8 mouse cellular contexts compared by ENCODE assay signal in the genomic region with DNA sequence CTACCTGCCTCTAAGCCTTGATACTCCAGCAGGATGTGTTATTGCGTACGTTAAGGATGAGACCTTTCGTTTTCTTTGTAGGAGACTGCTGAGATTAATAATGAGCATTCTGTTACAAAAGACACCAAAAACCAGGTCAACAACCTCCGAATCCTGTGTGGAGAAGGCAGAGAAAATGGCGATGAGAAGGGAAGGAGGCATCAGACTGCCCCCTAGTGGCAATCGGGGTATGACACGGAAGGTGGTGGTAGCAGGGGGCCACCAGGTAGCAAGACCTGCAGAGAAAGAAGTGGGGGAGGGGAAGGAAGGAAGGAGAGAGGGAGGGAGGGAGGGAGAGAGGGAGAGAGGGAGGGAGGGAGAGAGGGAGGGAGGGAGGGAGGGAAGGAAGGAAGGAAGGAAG. TPM values are rescaled to one million over a fixed set of nuclear protein-coding genes. Genes with fewer than 3 reads are reported as not detected.
DNase-seq lines count a peak whose midpoint lies in the region; ATAC-seq lines count a peak whose summit lies in the region.

No protein-coding gene starts in this region.

- DNase-seq in liver (peak; percentile 56), MN1 (ENCODE audit: low spot score) (peak; percentile 34)
- DNase-seq in cerebellum, adult 9-11 months, result peak; percentile 70
- peak; percentile 35 to 49 for DNase-seq in gastrocnemius, adult 8-10 months (ENCODE audit: low spot score in 2 of 2)
- peak; percentile 48 for DNase-seq in left cerebral cortex, adult 11 months (ENCODE audit: low spot score)
- peak; percentile 69 for DNase-seq in thymus, postnatal 14 days

- WGBS in liver, embryonic 12.5 days (ENCODE audit: insufficient replicate concordance), result 37% methylated on average over 7 of the region's 7 CpGs

- no peak for ATAC-seq in liver, embryonic 12.5 days
- ATAC-seq in monocyte, adult 5-6 weeks (replicated peaks; ENCODE audit: insufficient number of reproducible peaks, low FRiP score, low TSS enrichment, poor library complexity, severe bottlenecking), result peak; percentile 56; the same call in 1 of the 2 replicates

- H3K27me3 ChIP-seq in liver, embryonic 12.5 days (replicated peaks), result no peaks in the 10 kb centered on the region

- no peak overlapping the region for H3K27ac ChIP-seq in liver, embryonic 12.5 days

- H3K4me1 ChIP-seq in liver, embryonic 12.5 days, result no peaks in the 10 kb centered on the region

- no peaks in the 10 kb centered on the region for H3K36me3 ChIP-seq in liver, embryonic 12.5 days

- no peak overlapping the region for H3K4me3 ChIP-seq in liver, embryonic 12.5 days

- no peak overlapping the region for H3K4me2 ChIP-seq in liver, embryonic 12.5 days

- H3K9ac ChIP-seq in liver, embryonic 12.5 days, result no peak overlapping the region

- no peaks in the 10 kb centered on the region for H3K9me3 ChIP-seq in liver, embryonic 12.5 days (replicated peaks)

RNA-seq across cellular contexts. Expression of gene Acbd6, which starts 41.3 kb away (rescaled TPM):
- polyA plus RNA-seq in liver, embryonic 12.5 days (2016; fragmentation: Nextera tagmentation; extraction: Ambion mirVana), result 87.7 and 88.9 TPM in 2 replicates
- 10 to 100 TPM; 51.5 to 66.7 (median 60.1) TPM for total RNA-seq in gastrocnemius, adult 8-10 months (2022)
- 5.4 to 22.0 TPM (median 18.0 TPM) in 3 replicates for total RNA-seq in monocyte, adult 5-6 weeks (2017)
